Comparison of ENCODE assay signal across 23 mouse cellular contexts in the genomic region with DNA sequence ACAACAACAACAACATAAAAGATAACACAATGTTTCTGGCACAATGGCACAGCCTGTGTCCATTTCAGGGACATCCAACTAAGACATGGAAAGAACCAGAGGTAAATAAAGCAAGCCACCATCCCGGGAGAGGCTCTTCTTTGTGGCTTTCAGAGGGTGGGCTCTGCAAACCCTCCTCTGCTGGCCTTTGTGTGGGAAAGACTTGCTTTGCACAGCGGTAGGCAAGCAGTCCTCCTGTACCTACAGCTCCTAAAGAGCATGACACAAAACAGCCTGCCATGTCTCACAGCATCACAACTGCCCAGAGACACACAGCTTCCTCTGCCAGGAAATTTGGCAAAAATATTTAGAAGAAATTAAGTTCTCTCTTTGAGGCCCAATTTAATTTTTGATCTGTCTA.
A peak's percentile ranks its signal among the peaks of the same experiment; 100 is the strongest.
DNase-seq lines count a peak whose midpoint lies in the region; ATAC-seq and TF ChIP-seq lines count a peak whose summit lies in the region.
"Had no signal": no experiment of that assay in that cellular context is flagged by ENCODE, and none has a peak within 500 bp of the region (broad histone marks: within the 10 kb centered on the region; RNA-seq: fewer than 3 reads in every experiment).

No protein-coding gene starts in this region.

- DNase-seq in midbrain, embryonic 14.5 days, result no peak
- DNase-seq in brain, embryonic 14.5 days (ENCODE audit: low read depth), result peak; percentile 50
- DNase-seq: adrenal gland, adult 8-10 months; adrenal gland, postnatal 14 days; adrenal gland, postnatal 36 days; B cell, adult 2 months; cerebellum, adult 11 months; cerebellum, adult 18-20 months; cerebellum, adult 8-10 months; cerebellum, adult 9-11 months; cerebellum, postnatal 25 days; forebrain, postnatal 0 days had no signal

- H3K36me3 ChIP-seq in forebrain, embryonic 12.5 days (replicated peaks), result peaks cover 33% of the 10 kb centered on the region
- H3K36me3 ChIP-seq in forebrain, embryonic 16.5 days (ENCODE audit: control insufficient read depth, insufficient read depth), result peaks cover 11% of the 10 kb centered on the region; the same call in 1 of the 2 replicates
- peaks cover 33% of the 10 kb centered on the region for H3K36me3 ChIP-seq in midbrain, embryonic 12.5 days
- peaks cover 37% of the 10 kb centered on the region for H3K36me3 ChIP-seq in midbrain, embryonic 14.5 days (ENCODE audit: control insufficient read depth, insufficient read depth, low read length)

- no peak overlapping the region for H3K9ac ChIP-seq in forebrain, embryonic 12.5 days
- no peak overlapping the region for H3K9ac ChIP-seq in forebrain, embryonic 16.5 days (replicated peaks; ENCODE audit: low read depth, low read length)
- no peak overlapping the region for H3K9ac ChIP-seq in midbrain, embryonic 12.5 days (replicated peaks)
- H3K9ac ChIP-seq in midbrain, embryonic 14.5 days (replicated peaks; ENCODE audit: low read length), result no peak overlapping the region
- H3K9ac ChIP-seq: embryonic facial prominence, embryonic 12.5 days; forebrain, postnatal 0 days had no signal

- no peak for TF ChIP-seq CTCF in brain, embryonic 14.5 days (IDR thresholded peaks at IDR 0.05; ENCODE audit: borderline replicate concordance, extremely low read depth, insufficient read depth, insufficient read length)

- peak; percentile 37; the same call in 1 of the 2 replicates for ATAC-seq in forebrain, embryonic 12.5 days (ENCODE audit: low FRiP score)
- no peak for ATAC-seq in forebrain, embryonic 16.5 days
- ATAC-seq in midbrain, embryonic 12.5 days (ENCODE audit: low FRiP score, low read depth), result peak; percentile 61
- no peak for ATAC-seq in midbrain, embryonic 14.5 days (ENCODE audit: low FRiP score, low TSS enrichment)
- ATAC-seq: activated CD4-positive, CD25-positive, alpha-beta regulatory T cell, adult 4 months; CD4-positive, CD25-positive, alpha-beta regulatory T cell, adult 4 months; forebrain, embryonic 14.5 days; forebrain, postnatal 0 days; Patski had no signal

- TF ChIP-seq POLR2A in brain, embryonic 14.5 days (IDR thresholded peaks at IDR 0.05; ENCODE audit: borderline replicate concordance, extremely low read depth, insufficient read depth, insufficient read length, poor library complexity, severe bottlenecking), result no peak

- H3K9me3 ChIP-seq in forebrain, embryonic 12.5 days, result no peaks in the 10 kb centered on the region
- no peaks in the 10 kb centered on the region; the same call in 1 of the 2 replicates for H3K9me3 ChIP-seq in forebrain, embryonic 16.5 days (ENCODE audit: control insufficient read depth, low read length)
- no peaks in the 10 kb centered on the region for H3K9me3 ChIP-seq in midbrain, embryonic 12.5 days
- no peaks in the 10 kb centered on the region for H3K9me3 ChIP-seq in midbrain, embryonic 14.5 days (ENCODE audit: control insufficient read depth, low read length)
- H3K9me3 ChIP-seq: embryonic facial prominence, embryonic 10.5 days; embryonic facial prominence, embryonic 12.5 days; G1E had no signal

- peaks cover 10% of the 10 kb centered on the region; the same call in 1 of the 2 replicates for H3K27me3 ChIP-seq in forebrain, embryonic 12.5 days
- 0 out of 2 replicates have a peak, but pooled peaks cover 5% of the 10 kb centered on the region for H3K27me3 ChIP-seq in forebrain, embryonic 16.5 days (replicated peaks; ENCODE audit: control insufficient read depth, insufficient read depth, low read length)
- H3K27me3 ChIP-seq in midbrain, embryonic 12.5 days, result peaks cover 4% of the 10 kb centered on the region
- no peaks in the 10 kb centered on the region for H3K27me3 ChIP-seq in midbrain, embryonic 14.5 days (ENCODE audit: control insufficient read depth, insufficient read depth, low read length)
- H3K27me3 ChIP-seq: CH12.LX; embryonic facial prominence, embryonic 12.5 days; Patski had no signal

- no peak overlapping the region for H3K4me2 ChIP-seq in forebrain, embryonic 12.5 days
- H3K4me2 ChIP-seq in forebrain, embryonic 16.5 days (ENCODE audit: low read length), result no peak overlapping the region
- no peak overlapping the region for H3K4me2 ChIP-seq in midbrain, embryonic 12.5 days (replicated peaks)
- no peak overlapping the region for H3K4me2 ChIP-seq in midbrain, embryonic 14.5 days (ENCODE audit: low read length)
- H3K4me2 ChIP-seq: embryonic facial prominence, embryonic 12.5 days had no signal

- H3K4me1 ChIP-seq in forebrain, embryonic 12.5 days, result peaks cover 19% of the 10 kb centered on the region
- peaks cover 3% of the 10 kb centered on the region for H3K4me1 ChIP-seq in forebrain, embryonic 16.5 days (replicated peaks; ENCODE audit: control insufficient read depth, insufficient read depth, low read length)
- H3K4me1 ChIP-seq in midbrain, embryonic 12.5 days, result peaks cover 18% of the 10 kb centered on the region
- no peaks in the 10 kb centered on the region for H3K4me1 ChIP-seq in midbrain, embryonic 14.5 days (ENCODE audit: control insufficient read depth, insufficient read depth, low read length)
- H3K4me1 ChIP-seq: embryonic facial prominence, embryonic 12.5 days had no signal

- H3K27ac ChIP-seq in forebrain, embryonic 12.5 days, result no peak overlapping the region
- no peak overlapping the region for H3K27ac ChIP-seq in forebrain, embryonic 16.5 days (ENCODE audit: low read length)
- H3K27ac ChIP-seq in midbrain, embryonic 12.5 days (replicated peaks), result no peak overlapping the region
- no peak overlapping the region for H3K27ac ChIP-seq in midbrain, embryonic 14.5 days (replicated peaks; ENCODE audit: low read depth, low read length)
- H3K27ac ChIP-seq: embryonic facial prominence, embryonic 10.5 days; embryonic facial prominence, embryonic 12.5 days had no signal

- 24% methylated on average over 2 of the region's 2 CpGs for WGBS in forebrain, embryonic 12.5 days
- WGBS in forebrain, embryonic 16.5 days, result 12% methylated on average over 2 of the region's 2 CpGs
- 32% methylated on average over 2 of the region's 2 CpGs for WGBS in midbrain, embryonic 12.5 days
- 14% methylated on average over 2 of the region's 2 CpGs for WGBS in midbrain, embryonic 14.5 days

- H3K4me3 ChIP-seq in forebrain, embryonic 12.5 days (replicated peaks), result no peak overlapping the region
- no peak overlapping the region for H3K4me3 ChIP-seq in forebrain, embryonic 16.5 days (replicated peaks; ENCODE audit: low read length)
- H3K4me3 ChIP-seq in midbrain, embryonic 12.5 days, result no peak overlapping the region
- H3K4me3 ChIP-seq in midbrain, embryonic 14.5 days (replicated peaks; ENCODE audit: low read depth, low read length), result no peak overlapping the region
- H3K4me3 ChIP-seq: embryonic facial prominence, embryonic 10.5 days; embryonic facial prominence, embryonic 12.5 days had no signal

Comparison
In these comparisons a context has a peak if more than half of its experiments do, and no peak if none do; other contexts are left out.
1. ATAC-seq: peak in forebrain, embryonic 12.5 days (single experiment) and midbrain, embryonic 12.5 days (single experiment); none in forebrain, embryonic 16.5 days (single experiment) and midbrain, embryonic 14.5 days (single experiment).